Mouse (Mus musculus) MEL (cell line): Measurements from ENCODE around the gene Myo1a. TPM values are rescaled to one million over a fixed set of nuclear protein-coding genes. Genes with fewer than 3 reads are reported as not detected.

Experiments
- DNase-seq: peaks from one replicate; pipeline ENCODE4 v3.0.0; 2011; ENCODE audit warnings: low read depth, low spot score
- H3K27ac ChIP-seq: 2 replicates; pipeline ENCODE4 v1.5.1; 2012; ENCODE audit warnings: low read depth, mild to moderate bottlenecking, control low read depth, low read length, moderate library complexity; ENCODE audit not compliant: control insufficient read depth
- H3K27me3 ChIP-seq, 2 experiments: fragments of 150-350 bp in 1 of 2; sonication (generic) in 1 of 2; 2 replicates each; pipeline ENCODE4 v1.6.1; 2012; ENCODE audit warnings: low read length in 2 of 2, mild to moderate bottlenecking in 2 of 2, improper control_type of control experiment in 1 of 2, moderate library complexity in 1 of 2; ENCODE audit not compliant: insufficient read depth in 2 of 2, control insufficient read depth in 1 of 2
- H3K36me3 ChIP-seq, 2 experiments: 2 replicates each; pipeline ENCODE4 v1.6.1; 2012 to 2014; ENCODE audit warnings: low read length in 2 of 2, improper control_type of control experiment in 1 of 2, inconsistent platforms in 1 of 2, mild to moderate bottlenecking in 1 of 2; ENCODE audit not compliant: insufficient read depth in 2 of 2, control insufficient read depth in 1 of 2
- H3K4me1 ChIP-seq, 2 experiments: fragments of 150-350 bp in 1 of 2; sonication (generic) in 1 of 2; 2 replicates each; pipeline ENCODE4 v1.6.1; 2012; ENCODE audit warnings: low read length in 2 of 2, improper control_type of control experiment in 1 of 2, mild to moderate bottlenecking in 1 of 2; ENCODE audit not compliant: insufficient read depth in 2 of 2, control insufficient read depth in 1 of 2
- H3K4me3 ChIP-seq, 2 experiments: fragments of 150-350 bp in 1 of 2; sonication (generic) in 1 of 2; 2 replicates each; pipeline ENCODE4 v1.5.1; 2012; ENCODE audit warnings: low read depth in 2 of 2, low read length in 2 of 2, mild to moderate bottlenecking in 2 of 2, moderate library complexity in 2 of 2, control low read depth in 1 of 2, improper control_type of control experiment in 1 of 2; ENCODE audit not compliant: control insufficient read depth in 1 of 2, insufficient read depth in 1 of 2
- H3K79me2 ChIP-seq: 2 replicates; pipeline ENCODE4 v1.6.1; 2012; ENCODE audit warnings: mild to moderate bottlenecking, low read length, moderate library complexity; ENCODE audit not compliant: control insufficient read depth, poor library complexity, insufficient read depth
- H3K9ac ChIP-seq: 2 replicates; pipeline ENCODE4 v1.6.1; 2012; ENCODE audit warnings: low read depth, mild to moderate bottlenecking, control low read depth, low read length, moderate library complexity; ENCODE audit not compliant: control insufficient read depth, poor library complexity, severe bottlenecking
- H3K9me3 ChIP-seq: fragments of 150-350 bp; sonication (generic); replicated peaks from 2 replicates; pipeline ENCODE4 v1.6.1; 2012; ENCODE audit warnings: mild to moderate bottlenecking, low read length, improper control_type of control experiment, moderate library complexity; ENCODE audit not compliant: insufficient read depth
- BHLHE40 ChIP-seq: IDR thresholded peaks from 2 replicates; pipeline ENCODE4 v1.6.1; 2012; ENCODE audit warnings: low read depth, mild to moderate bottlenecking, inconsistent platforms, low read length, improper control_type of control experiment, borderline replicate concordance
- ELF1 ChIP-seq: IDR thresholded peaks from 2 replicates; pipeline ENCODE4 v1.6.1; 2014; ENCODE audit warnings: low read depth, mild to moderate bottlenecking, inconsistent platforms, low read length, improper control_type of control experiment, moderate library complexity
- EP300 ChIP-seq, 2 experiments: IDR thresholded peaks; 2 replicates each; pipeline ENCODE4 v1.6.1; 2011; ENCODE audit warnings: improper control_type of control experiment in 2 of 2, low read length in 2 of 2, low read depth in 1 of 2, mild to moderate bottlenecking in 1 of 2
- ETS1 ChIP-seq: IDR thresholded peaks from 2 replicates; pipeline ENCODE4 v1.6.1; 2012; ENCODE audit warnings: low read depth, mild to moderate bottlenecking, inconsistent platforms, low read length, improper control_type of control experiment, moderate library complexity
- GATA1 ChIP-seq: IDR thresholded peaks from 2 replicates; pipeline ENCODE4 v1.6.1; 2011; ENCODE audit warnings: low read depth, low read length, improper control_type of control experiment
- NELFE ChIP-seq: IDR thresholded peaks from 2 replicates; pipeline ENCODE4 v1.6.1; 2011; ENCODE audit warnings: low read depth, low read length, improper control_type of control experiment
- POLR2AphosphoS2 ChIP-seq: IDR thresholded peaks from 2 replicates; pipeline ENCODE4 v1.6.1; 2011; ENCODE audit warnings: low read length, improper control_type of control experiment
- POLR2AphosphoS5 ChIP-seq: IDR thresholded peaks from 2 replicates; pipeline ENCODE4 v1.6.1; 2012; ENCODE audit warnings: low read depth, borderline replicate concordance, mild to moderate bottlenecking, inconsistent platforms, low read length, moderate library complexity, mixed read lengths
- SIN3A ChIP-seq: IDR thresholded peaks from 2 replicates; pipeline ENCODE4 v1.6.1; 2012; ENCODE audit warnings: low read length, improper control_type of control experiment, inconsistent platforms
- TCF12 ChIP-seq: IDR thresholded peaks from 2 replicates; pipeline ENCODE4 v1.6.1; 2014; ENCODE audit warnings: low read depth, mild to moderate bottlenecking, inconsistent platforms, low read length, improper control_type of control experiment, moderate library complexity
- ZC3H11A ChIP-seq: IDR thresholded peaks from 2 replicates; pipeline ENCODE4 v1.6.1; 2012; ENCODE audit warnings: low read depth, mild to moderate bottlenecking, inconsistent platforms, low read length, improper control_type of control experiment
- ZNF384 ChIP-seq: IDR thresholded peaks from 2 replicates; pipeline ENCODE4 v1.6.1; 2012; ENCODE audit warnings: low read depth, mild to moderate bottlenecking, inconsistent platforms, low read length, improper control_type of control experiment
- polyA plus RNA-seq, 2 experiments: library from polyadenylated mRNA; stranded (reverse) in 1 of 2; unstranded in 1 of 2; fragments of >175 nt in 1 of 2; fragments of >200 nt in 1 of 2; gene quantifications; 2 replicates each; pipeline versions ENCODE4 v1.2.1 to v1.2.4; 2012; ENCODE audit warnings: low replicate concordance in 2 of 2, low read depth in 1 of 2; ENCODE audit not compliant: insufficient read length in 2 of 2, insufficient read depth in 1 of 2, missing spikeins in 1 of 2
- total RNA-seq: library from RNA; depleted of rRNA; stranded (reverse); fragments of 300-350 nt; gene quantifications from 2 replicates; pipeline ENCODE4 v1.2.3, GENCODE M21; 2012

Gene Myo1a
- total and polyA plus RNA-seq, 3 experiments, result 0.08 to 0.33 TPM; not detected in 1

GRCm38 (mm10) chr10:127754566-127755166 is 49.7 kb downstream of the Myo1a start:
- TF ChIP-seq ZNF384 (peak; percentile 86), NELFE (no peak), SIN3A (0 out of 2 replicates have a peak, but pooled peaks have one; percentile 19), BHLHE40 (no peak), GATA1 (0 out of 2 replicates have a peak, but pooled peaks have one; percentile 15), EP300 (IDR thresholded peaks at IDR 0.05; ENCODE audit: low read depth in 1 of 2, low read length in 2 of 2) (peak in 1 of 2 experiments; percentile 17; a peak in 2 of 4 replicates), POLR2AphosphoS2 (no peak), ELF1 (no peak)
- Histone ChIP-seq H3K79me2 (no peaks in the 10 kb centered on the region), H3K9ac (no peak overlapping the region), H3K4me3 (no peak overlapping the region), H3K9me3 (no peaks in the 10 kb centered on the region), H3K36me3 (peaks cover 0 to 16% of the 10 kb centered on the region in 2 experiments; a peak in 2 of 4 replicates), H3K4me1 (peaks cover 0 to 26% of the 10 kb centered on the region in 2 experiments; a peak in 2 of 4 replicates), H3K27me3 (peaks cover 0 to 2% of the 10 kb centered on the region in 2 experiments; a peak in 1 of 4 replicates), H3K27ac (0 out of 2 replicates have a peak overlapping the region, but pooled peaks have one; percentile 11)
- peak; percentile 30 for DNase-seq

- Histone ChIP-seq H3K9me3 (no peaks in the 10 kb centered on the region), H3K4me1 (peaks cover 0 to 26% of the 10 kb centered on the region in 2 experiments; a peak in 2 of 4 replicates), H3K27ac (no peak overlapping the region), H3K79me2 (no peaks in the 10 kb centered on the region), H3K36me3 (peaks cover 0 to 16% of the 10 kb centered on the region in 2 experiments; a peak in 2 of 4 replicates), H3K4me3 (no peak overlapping the region), H3K27me3 (peaks cover 0 to 2% of the 10 kb centered on the region in 2 experiments; a peak in 1 of 4 replicates), H3K9ac (no peak overlapping the region)
- peak; percentile 30 for DNase-seq
- no peak for TF ChIP-seq ZC3H11A
- no peak for TF ChIP-seq ZNF384
- TF ChIP-seq ETS1, result peak; percentile 47
- no peak for TF ChIP-seq TCF12
- TF ChIP-seq POLR2AphosphoS5, result no peak
Measured at GRCm38 (mm10) chr10:127755246-127755645, 50.3 kb downstream of the Myo1a start.
